Mouse (Mus musculus) c-Kit-negative CD71-positive TER-119-positive erythroid progenitor cells, embryonic 14.5 days (primary cell): Measurements from ENCODE around the gene Cyth4.

Experiments
- DNase-seq: peaks from one replicate; pipeline ENCODE4 v3.0.0-alpha.2; 2013; ENCODE audit warnings: low read depth, low spot score

The Cyth4 gene

GRCm38 (mm10) chr15:78614536-78614935, 17.7 kb downstream of the Cyth4 start:
- no peak for DNase-seq

- DNase-seq: no peak
Measured at GRCm38 (mm10) chr15:78616973-78617372, 20.1 kb downstream of the Cyth4 start.

- DNase-seq: no peak
Measured at GRCm38 (mm10) chr15:78623426-78623825, 26.6 kb downstream of the Cyth4 start.

GRCm38 (mm10) chr15:78624431-78624950, 27.6 kb downstream of the Cyth4 start:
- no peak for DNase-seq

GRCm38 (mm10) chr15:78624961-78625360, 28.1 kb downstream of the Cyth4 start:
- no peak for DNase-seq

- DNase-seq: no peak
Measured at GRCm38 (mm10) chr15:78626285-78626684, 29.4 kb downstream of the Cyth4 start.

- DNase-seq: no peak
Measured at GRCm38 (mm10) chr15:78632387-78632786, 35.5 kb downstream of the Cyth4 start.

- DNase-seq: no peak
Measured at GRCm38 (mm10) chr15:78633413-78633812, 36.6 kb downstream of the Cyth4 start.

- DNase-seq: no peak
Measured at GRCm38 (mm10) chr15:78634095-78634737, 37.4 kb downstream of the Cyth4 start.

- DNase-seq: no peak
Measured at GRCm38 (mm10) chr15:78635231-78635630, 38.4 kb downstream of the Cyth4 start.

- no peak for DNase-seq
Measured at GRCm38 (mm10) chr15:78643633-78644032, 46.8 kb downstream of the Cyth4 start.

GRCm38 (mm10) chr15:78644606-78645005, 47.8 kb downstream of the Cyth4 start:
- no peak for DNase-seq

- DNase-seq: no peak
Measured at GRCm38 (mm10) chr15:78647746-78648145, 50.9 kb downstream of the Cyth4 start.

GRCm38 (mm10) chr15:78651169-78651568, 54.3 kb downstream of the Cyth4 start:
- DNase-seq: no peak

GRCm38 (mm10) chr15:78664268-78664667, 67.4 kb downstream of the Cyth4 start:
- DNase-seq: no peak

GRCm38 (mm10) chr15:78669221-78669871, 72.5 kb downstream of the Cyth4 start:
- DNase-seq: no peak

GRCm38 (mm10) chr15:78670341-78670740, 73.5 kb downstream of the Cyth4 start:
- no peak for DNase-seq
